Mouse (Mus musculus) small intestine, adult 2 months (tissue): Measurements from ENCODE around the gene Klf2.

Source experiments
- CTCF ChIP-seq: fragments of 200-500 bp; IDR thresholded peaks from 2 replicates; pipeline ENCODE4 v1.5.1; 2012; ENCODE audit warnings: low read depth, mild to moderate bottlenecking, control low read depth, inconsistent platforms, low read length, moderate library complexity, mixed read lengths; ENCODE audit not compliant: insufficient replicate concordance, insufficient read length; ENCODE audit errors: extremely low read depth
- POLR2A ChIP-seq: fragments of 200-500 bp; IDR thresholded peaks from 2 replicates; pipeline ENCODE4 v1.6.1; 2012; ENCODE audit warnings: low read depth, mild to moderate bottlenecking, control low read depth, inconsistent platforms, low read length, moderate library complexity

GRCm38 (mm10) chr8:72319397-72319796, 564 bp downstream of the Klf2 start:
- TF ChIP-seq CTCF (no peak), POLR2A (no peak)
